Mouse (Mus musculus) 3134 (cell line): ENCODE data around the gene Snx22.

Experiments used
- DNase-seq: peaks from one replicate; pipeline ENCODE4 v3.0.0-alpha.2; 2011; ENCODE audit warnings: low spot score; ENCODE audit not compliant: insufficient read length; ENCODE audit errors: extremely low read depth

The Snx22 gene

GRCm38 (mm10) chr9:66069583-66069982 is at the start of gene Snx22:
Gene Snx22, minus strand, starts transcription at chr9:66069719.
- DNase-seq = peak; percentile 31

- DNase-seq = no peak
Measured at GRCm38 (mm10) chr9:66116890-66117289, 47.4 kb upstream of the Snx22 start.

- DNase-seq = no peak
Measured at GRCm38 (mm10) chr9:66114341-66114740, 44.8 kb upstream of the Snx22 start.

DNA sequence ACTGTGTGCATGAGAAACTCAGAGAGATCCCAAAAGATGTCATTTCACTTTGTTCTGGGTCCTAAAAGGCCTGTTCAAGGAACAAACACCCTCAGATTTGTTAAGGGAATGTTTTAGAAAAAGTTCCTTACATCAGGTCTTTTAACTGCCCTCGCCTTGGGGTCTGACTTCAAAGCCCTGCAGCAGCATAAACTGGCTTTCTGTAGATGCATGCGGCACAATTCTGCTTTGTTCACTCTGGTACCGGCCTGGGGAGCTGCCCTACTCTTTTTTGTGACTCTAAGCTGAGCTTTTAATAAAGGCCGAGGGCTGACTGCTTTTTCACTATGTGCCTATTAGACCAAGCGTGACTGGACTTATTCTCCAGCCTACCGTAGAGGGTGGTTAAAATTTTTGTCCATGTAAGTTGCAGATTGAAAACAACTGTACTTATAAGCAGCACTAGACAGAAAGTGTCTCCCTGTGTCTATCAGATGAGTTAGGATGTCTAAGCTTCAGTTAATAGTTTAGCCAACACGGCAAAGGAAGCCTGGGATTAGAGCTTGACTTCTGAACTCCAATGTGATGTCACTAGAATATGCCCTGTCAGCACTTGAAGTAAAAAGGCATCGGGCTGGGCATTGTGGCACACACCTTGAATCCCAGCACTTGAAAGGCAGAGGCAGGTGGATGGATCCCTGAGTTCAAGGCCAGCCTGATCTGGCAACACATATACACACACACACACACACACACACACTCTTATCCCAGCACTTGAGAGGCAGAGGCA is 41.3 kb upstream of the Snx22 start:
- DNase-seq = no peak

DNA sequence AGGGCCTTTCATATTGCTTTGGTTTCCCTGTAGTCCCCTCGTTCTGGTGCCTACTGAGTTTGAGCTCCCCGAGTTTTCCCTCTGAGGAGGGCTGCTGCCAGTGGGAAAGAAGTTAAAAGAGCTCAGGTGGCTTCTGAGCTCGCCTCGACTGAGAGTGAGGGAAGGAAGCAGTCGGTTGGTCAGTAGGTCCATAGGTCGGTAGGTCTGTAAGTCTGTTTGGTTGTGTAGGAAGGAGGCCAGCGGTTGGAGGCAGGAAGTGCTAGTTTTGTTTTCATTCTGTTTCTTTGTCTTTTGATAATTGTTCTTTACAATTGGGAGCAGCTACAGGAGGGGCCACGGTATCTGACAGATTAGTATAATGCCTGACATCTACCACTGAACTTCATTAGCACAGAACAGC is 40.6 kb upstream of the Snx22 start:
- no peak for DNase-seq

GRCm38 (mm10) chr9:66109574-66109973 is 40.1 kb upstream of the Snx22 start:
- no peak for DNase-seq

DNA sequence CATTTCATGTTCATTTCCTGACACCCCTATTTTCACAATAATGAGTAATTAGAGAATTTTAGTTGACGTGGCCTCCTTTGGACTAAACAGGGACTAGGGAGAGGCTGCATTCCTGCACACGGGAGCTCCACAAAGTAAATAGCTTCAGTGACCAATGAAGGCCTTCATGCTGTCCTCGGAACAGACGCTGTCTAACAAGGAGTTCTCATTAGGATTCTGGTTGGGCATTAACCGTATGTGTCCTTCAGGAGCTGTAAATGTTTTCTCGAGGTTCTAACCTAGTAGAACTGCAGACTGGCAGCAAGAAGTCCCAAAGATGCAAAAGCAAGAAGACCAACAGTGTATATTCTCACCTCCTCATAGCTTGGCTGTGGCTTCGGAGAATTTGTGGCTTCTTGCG is 35.6 kb upstream of the Snx22 start:
- no peak for DNase-seq

GRCm38 (mm10) chr9:66104601-66105000 is 35.1 kb upstream of the Snx22 start:
- no peak for DNase-seq

GRCm38 (mm10) chr9:66102668-66103067 is 33.1 kb upstream of the Snx22 start:
- no peak for DNase-seq

DNA sequence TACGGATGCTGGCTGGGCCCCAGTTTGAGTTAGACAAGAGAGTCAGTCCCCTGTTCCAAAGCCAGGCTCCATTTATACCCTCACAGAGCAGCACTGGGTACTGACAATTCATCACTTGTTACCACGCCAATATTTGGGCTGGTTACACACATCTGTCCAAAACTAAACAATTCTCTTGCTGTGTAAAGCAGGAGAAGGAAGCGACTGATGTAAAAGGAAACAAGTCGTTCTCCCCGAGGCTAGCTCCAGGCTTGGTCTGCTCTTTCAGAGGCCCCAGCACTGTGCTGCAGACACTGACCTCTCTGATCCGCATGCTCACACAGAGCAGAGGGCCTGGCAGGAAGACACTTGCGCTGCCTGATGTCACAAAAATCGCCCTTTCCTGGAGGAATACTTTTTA is 32.1 kb upstream of the Snx22 start:
- no peak for DNase-seq

- no peak for DNase-seq
Measured at GRCm38 (mm10) chr9:66092664-66093063, 23.1 kb upstream of the Snx22 start.

DNA sequence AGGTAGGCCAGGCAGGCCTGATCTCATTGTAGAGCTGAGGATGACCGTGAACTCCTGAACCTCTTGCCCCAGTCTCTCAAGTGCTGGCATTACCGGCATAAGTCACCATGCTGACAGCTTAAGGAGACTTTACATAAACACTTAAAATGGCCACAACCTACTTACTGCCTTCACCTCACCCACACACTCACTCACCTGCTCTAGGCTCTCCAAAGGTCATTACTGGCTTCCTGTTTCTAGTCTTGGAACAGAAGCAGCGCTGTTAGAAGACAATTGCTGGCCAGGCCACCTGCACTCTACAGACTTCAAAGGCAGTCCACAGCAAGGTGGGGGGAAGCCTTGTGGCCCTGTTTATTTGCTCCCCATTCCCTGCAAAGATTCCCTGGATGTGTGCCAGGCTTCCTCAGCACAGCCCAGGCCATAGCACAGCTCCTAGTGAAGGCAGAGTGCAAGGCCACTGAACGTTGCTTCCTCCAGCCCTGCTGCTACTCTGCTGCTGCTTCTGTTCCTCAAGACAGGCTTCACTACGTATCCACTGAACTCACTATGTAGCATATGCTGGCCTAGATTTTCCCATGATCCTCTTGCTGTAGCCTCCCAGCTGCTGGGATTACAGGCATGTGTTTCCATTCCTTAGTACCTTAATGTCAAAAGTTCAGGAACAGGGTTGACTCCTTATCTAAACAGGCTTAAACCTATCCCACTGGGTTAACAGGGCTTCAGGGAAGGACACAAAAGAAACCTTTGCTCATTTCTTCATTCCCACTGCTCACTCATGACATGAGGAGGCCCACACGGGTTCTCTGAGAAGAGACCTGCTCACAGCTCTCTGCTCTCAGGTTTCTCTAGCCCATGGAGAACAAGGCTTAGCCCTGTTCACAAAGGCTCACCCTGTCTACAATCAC is 22.1 kb upstream of the Snx22 start:
- no peak for DNase-seq

DNA sequence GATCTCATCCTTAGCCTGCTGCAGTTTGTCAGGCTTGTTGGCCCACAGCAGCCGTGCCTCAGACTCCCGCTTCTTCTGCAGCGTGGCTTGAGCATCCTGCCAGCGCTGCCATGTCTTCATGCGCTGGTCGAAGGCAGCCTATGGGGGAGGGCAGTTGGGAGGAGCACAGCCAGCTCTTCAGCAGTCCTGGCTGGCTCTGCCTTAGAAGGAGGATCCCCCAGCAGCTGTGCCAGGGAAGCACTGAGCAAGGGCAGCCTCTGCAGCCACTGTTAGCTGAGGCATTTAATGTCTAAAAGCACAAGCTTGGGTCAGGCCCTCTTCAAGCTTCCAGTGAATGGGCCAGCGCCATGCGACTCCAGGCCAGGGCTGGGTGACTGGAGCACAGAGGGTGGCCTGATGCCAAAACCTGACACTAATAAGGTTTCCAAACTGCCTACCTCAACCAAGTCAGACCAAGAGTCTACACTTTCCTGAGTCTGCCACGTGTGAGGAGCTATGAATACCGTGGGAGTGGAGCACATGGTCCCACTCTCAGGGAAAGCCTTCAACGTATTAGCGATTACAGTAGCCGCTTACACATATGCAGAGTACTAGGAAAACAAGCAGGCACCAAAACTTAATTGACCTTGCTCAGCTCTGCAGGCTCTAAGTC is 21.2 kb upstream of the Snx22 start:
- no peak for DNase-seq

DNA sequence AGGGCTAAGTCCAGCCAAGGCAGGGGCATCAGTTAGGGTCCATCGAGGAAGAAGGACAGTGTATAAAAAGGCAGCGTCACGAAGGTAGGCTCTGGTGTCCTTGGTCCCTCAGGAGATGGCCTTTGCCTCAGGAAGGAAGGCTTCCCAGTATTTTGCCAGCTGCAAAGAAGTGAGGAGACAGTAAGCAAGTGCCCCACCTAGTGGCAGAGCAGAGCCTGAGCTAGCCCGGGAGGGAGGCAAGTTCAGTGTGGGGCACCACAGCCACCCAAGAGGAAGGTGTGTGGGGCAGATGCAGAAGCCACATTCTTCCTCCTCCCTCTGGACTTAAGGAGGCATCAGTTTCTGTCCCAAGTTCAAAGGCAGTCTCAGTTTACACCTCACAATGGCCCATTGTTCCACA is 18.9 kb upstream of the Snx22 start:
- DNase-seq = no peak

- DNase-seq = no peak
Measured at GRCm38 (mm10) chr9:66087062-66087461, 17.5 kb upstream of the Snx22 start.

GRCm38 (mm10) chr9:66084171-66084570 is 14.7 kb upstream of the Snx22 start:
- DNase-seq = no peak

- no peak for DNase-seq
Measured at GRCm38 (mm10) chr9:66081999-66082398, 12.5 kb upstream of the Snx22 start.

DNA sequence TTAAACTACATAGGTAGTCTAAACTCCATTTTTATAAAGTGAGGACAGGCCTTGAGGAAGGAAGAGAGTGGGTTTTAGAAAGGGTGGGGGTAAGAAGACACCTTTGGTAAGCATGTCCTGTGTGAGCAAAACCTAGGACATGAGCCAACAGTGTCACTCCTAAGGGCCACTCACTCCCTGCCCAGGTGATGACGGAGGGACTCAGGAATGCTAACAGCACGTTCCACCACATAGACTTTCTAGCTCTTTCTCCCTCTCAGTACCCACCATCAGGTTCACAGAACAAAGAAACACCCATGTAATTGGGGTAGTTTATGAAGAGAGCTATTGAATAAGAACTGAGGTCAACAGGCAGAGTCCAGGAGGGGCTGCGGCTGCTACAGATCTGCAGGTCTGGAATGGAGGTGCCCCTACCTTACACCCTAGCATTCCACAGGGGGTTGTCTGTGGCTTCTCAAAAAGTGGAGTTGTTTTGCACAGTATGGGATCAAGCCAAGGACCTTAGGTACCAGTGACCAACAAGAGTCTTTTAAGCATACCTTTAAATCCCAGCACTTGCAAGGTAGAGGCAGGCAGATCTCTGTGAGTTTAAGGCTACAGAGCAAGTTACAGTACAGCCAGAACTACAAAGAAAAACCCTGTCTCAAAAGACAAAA is 11.4 kb upstream of the Snx22 start:
- DNase-seq = no peak

DNA sequence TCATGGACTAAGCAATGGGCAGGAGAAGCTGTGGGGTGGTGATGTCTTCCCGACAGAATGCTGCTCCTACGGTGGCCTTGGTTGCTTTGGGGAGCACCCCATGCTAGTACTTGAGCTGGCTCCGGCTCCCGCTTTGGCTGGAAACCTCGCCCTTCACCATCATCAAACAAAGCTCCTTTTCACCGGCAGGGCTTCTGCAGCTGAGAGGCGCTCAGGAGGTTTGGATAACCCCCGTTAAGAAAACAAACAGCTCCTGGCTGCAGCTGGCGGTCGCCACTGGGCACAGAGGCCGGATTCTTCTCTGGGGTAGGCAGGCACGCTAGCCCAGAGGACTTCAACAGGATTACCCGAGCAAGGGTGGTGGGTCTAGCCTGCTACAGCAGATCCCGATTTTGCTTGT is 9.0 kb upstream of the Snx22 start:
- DNase-seq = peak; percentile 62

DNA sequence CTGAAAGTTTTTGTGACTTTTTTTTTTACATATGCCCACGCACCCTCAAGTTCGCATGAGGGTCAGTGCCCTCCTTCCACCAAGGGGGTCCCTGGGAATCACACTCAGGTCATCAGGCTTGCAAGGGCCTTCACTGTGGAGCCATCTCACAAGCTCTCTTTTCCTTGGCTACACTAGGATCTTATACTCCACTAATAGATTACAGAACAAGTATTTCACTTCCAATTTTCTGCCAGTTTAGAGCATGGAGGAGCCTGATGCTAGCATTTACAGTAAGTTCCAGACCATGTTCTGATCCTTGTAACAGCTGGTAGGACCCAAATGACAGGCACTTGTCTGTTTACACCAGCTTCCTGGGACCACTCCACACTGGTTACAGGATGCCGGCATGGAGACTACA is 8.6 kb upstream of the Snx22 start:
- DNase-seq = no peak

- no peak for DNase-seq
Measured at GRCm38 (mm10) chr9:66072754-66073153, 3.2 kb upstream of the Snx22 start.
